Mouse (Mus musculus) lung, adult 2 months (tissue): ENCODE results near the gene Olfml2b. TPM values are rescaled to one million over a fixed set of nuclear protein-coding genes. Genes with fewer than 3 reads are reported as not detected.

Experiments used
- DNase-seq: peaks from one replicate; pipeline ENCODE4 v3.0.0; 2022
- H3K4me1 ChIP-seq: fragments of 200-500 bp; 2 replicates; pipeline ENCODE4 v1.6.1; 2011; ENCODE audit warnings: low read length; ENCODE audit not compliant: control insufficient read depth, insufficient read depth
- H3K4me3 ChIP-seq: fragments of 200-500 bp; replicated peaks from 2 replicates; pipeline ENCODE3; 2011; ENCODE audit warnings: low read depth, mild to moderate bottlenecking, control low read depth, low read length; ENCODE audit errors: extremely low read depth
- CTCF ChIP-seq: fragments of 200-500 bp; IDR thresholded peaks from 2 replicates; pipeline ENCODE4 v1.5.1; 2011; ENCODE audit warnings: mild to moderate bottlenecking, low read length, control low read depth; ENCODE audit not compliant: insufficient read depth
- POLR2A ChIP-seq: fragments of 200-500 bp; IDR thresholded peaks from 2 replicates; pipeline ENCODE4 v1.6.1; 2011; ENCODE audit warnings: low read depth, mild to moderate bottlenecking, control low read depth, low read length, borderline replicate concordance; ENCODE audit errors: extremely low read depth
- WGBS: fragments of 180-500 bp; shearing (Covaris S2); methylation state at CpG from one replicate; pipeline ENCODE4 v1.1.7; 2018; 5-methylcytosine and 5-hydroxymethylcytosine counted together
- polyA plus RNA-seq: library from polyadenylated mRNA; depleted of rRNA; stranded (reverse); fragments of >200 nt; gene quantifications from 2 replicates; pipeline ENCODE4 v1.2.3, GENCODE M21; 2012

Olfml2b gene
- polyA plus RNA-seq, 1 experiment, result 16.1 TPM

DNA sequence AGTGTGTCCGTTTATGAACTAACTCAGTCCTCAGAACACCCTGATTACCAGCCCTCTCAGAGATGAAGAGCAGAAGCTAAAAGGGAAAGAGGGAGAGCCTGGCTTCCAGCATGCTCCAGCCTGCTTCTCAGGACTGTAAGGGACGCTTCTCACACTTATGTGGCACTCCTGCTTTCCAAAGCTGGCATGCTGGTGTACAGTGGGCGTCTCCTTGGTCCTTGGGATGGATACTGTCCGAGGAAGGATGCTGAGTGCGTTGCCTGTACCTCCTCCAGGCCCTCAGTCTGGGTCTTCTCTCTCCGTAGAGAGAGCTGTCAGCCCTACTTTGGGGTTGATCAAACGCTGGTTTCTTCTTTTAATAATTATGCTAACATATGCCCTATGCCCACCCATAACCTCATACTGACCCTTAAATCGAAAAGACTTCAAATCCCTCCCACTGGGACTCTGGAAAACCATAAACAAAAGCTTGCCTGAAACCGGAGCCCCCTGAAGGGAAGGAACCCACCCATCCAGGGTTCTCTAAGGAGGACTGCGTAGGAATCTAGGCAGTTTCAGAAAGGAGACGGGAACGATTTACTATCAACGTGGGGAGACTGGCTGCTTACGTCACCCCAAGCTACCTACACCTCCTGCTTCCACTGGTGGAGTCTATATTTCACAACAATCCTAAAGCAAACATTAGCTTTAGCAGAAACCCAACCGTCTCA lies 1.7 kb downstream of the Olfml2b start:
- WGBS, result 50% methylated on average over 15 of the region's 15 CpGs
- DNase-seq, result no peak

GRCm38 (mm10) chr1:170646606-170647287 lies 2.4 kb downstream of the Olfml2b start:
- 58% methylated on average over 9 of the region's 9 CpGs for WGBS
- Histone ChIP-seq H3K4me3 (peak overlapping the region; percentile 10), H3K4me1 (no peaks in the 10 kb centered on the region)
- peak; percentile 21 for DNase-seq
- TF ChIP-seq CTCF, result no peak
- TF ChIP-seq POLR2A, result no peak

More for the DNA sequence above, 1.7 kb downstream of the Olfml2b start:
- no peak overlapping the region for H3K4me3 ChIP-seq
- H3K4me1 ChIP-seq, result no peaks in the 10 kb centered on the region
- TF ChIP-seq POLR2A, result no peak
- no peak for TF ChIP-seq CTCF

GRCm38 (mm10) chr1:170647381-170647780 lies 3.0 kb downstream of the Olfml2b start:
- 82% methylated on average over 7 of the region's 7 CpGs for WGBS

DNA sequence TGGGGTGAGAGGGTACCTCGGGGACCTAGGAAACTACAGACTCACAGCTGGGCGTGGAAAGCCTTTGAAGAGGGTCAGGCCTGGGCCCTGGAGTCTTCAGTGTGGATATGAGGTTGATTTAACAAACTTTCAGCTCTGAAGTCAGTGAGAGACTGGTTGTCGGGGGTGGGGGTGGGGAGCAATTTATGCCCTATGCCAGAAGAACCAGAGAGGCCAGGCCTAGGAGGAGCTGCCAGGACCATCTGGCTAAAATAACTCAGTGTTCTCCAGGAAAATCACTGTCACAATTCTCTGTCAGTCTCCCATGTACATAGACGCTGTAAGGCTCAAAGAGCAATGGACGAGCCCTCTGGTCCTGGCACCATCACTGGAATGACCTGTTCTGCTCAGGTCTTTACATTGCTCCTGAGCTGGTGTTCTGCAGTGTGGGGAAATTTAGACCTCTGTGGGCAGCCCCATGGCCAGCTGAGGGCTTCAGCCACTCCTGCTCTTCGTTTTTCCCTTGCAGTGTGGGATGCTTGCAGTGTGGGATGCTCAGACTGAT lies 3.7 kb downstream of the Olfml2b start:
- no peaks in the 10 kb centered on the region for H3K4me1 ChIP-seq
- 74% methylated on average over 6 of the region's 6 CpGs for WGBS

More at GRCm38 (mm10) chr1:170647381-170647780, 3.0 kb downstream of the Olfml2b start:
- Histone ChIP-seq H3K4me1 (no peaks in the 10 kb centered on the region), H3K4me3 (no peak overlapping the region)
- TF ChIP-seq CTCF, result no peak
- TF ChIP-seq POLR2A, result no peak
- no peak for DNase-seq

DNA sequence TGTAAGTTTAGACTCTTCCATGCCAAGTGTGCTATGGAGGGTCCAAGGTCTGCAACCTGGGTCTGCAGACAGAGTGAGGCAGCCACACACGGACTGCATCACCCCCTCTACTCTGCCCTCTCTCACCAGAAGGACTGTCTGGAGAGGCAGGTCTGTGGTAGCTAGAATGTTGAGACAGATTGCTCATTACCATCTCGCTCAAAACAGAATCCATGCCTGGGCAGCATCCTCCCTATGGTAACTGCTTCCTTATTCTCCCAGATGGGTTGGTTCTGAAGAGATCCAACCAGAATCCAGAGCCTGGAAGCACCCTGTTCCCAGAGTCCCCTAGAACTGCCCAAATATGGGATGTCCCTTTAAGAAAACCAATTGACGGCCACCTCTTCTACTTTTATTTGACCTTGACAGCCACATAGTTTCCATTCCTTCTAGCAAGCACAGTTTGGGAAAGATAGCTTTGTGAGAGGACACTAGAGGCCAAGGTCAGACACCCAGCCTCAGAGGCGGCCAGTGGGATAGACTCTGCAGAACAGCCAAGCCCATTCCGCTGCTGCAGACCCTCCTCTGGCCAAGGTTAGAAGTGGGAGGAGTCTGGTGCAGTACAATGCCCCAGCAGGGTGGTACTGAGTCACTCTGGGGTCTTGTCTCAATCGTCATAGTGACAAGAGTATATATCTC lies 6.9 kb downstream of the Olfml2b start:
- TF ChIP-seq POLR2A (no peak), CTCF (no peak)
- no peaks in the 10 kb centered on the region for H3K4me1 ChIP-seq
- no peak overlapping the region for H3K4me3 ChIP-seq
- 67% methylated on average over 6 of the region's 6 CpGs for WGBS
- no peak for DNase-seq

More for the DNA sequence above, 3.7 kb downstream of the Olfml2b start:
- H3K4me3 ChIP-seq, result no peak overlapping the region
- DNase-seq, result no peak
- TF ChIP-seq POLR2A, result no peak
- no peak for TF ChIP-seq CTCF

- TF ChIP-seq CTCF, result no peak
- TF ChIP-seq POLR2A, result no peak
- 64% methylated on average over 15 of the region's 15 CpGs for WGBS
These were observed 7.8 kb downstream of the Olfml2b start for GRCm38 (mm10) chr1:170651989-170652740.

GRCm38 (mm10) chr1:170655280-170655917 lies 11.1 kb downstream of the Olfml2b start:
- DNase-seq, result no peak
- no peak for TF ChIP-seq CTCF
- TF ChIP-seq POLR2A, result no peak
- Histone ChIP-seq H3K4me3 (no peak overlapping the region), H3K4me1 (no peaks in the 10 kb centered on the region)
- WGBS, result 65% methylated on average over 5 of the region's 5 CpGs

More at GRCm38 (mm10) chr1:170651989-170652740, 7.8 kb downstream of the Olfml2b start:
- Histone ChIP-seq H3K4me1 (no peaks in the 10 kb centered on the region), H3K4me3 (no peak overlapping the region)
- no peak for DNase-seq

DNA sequence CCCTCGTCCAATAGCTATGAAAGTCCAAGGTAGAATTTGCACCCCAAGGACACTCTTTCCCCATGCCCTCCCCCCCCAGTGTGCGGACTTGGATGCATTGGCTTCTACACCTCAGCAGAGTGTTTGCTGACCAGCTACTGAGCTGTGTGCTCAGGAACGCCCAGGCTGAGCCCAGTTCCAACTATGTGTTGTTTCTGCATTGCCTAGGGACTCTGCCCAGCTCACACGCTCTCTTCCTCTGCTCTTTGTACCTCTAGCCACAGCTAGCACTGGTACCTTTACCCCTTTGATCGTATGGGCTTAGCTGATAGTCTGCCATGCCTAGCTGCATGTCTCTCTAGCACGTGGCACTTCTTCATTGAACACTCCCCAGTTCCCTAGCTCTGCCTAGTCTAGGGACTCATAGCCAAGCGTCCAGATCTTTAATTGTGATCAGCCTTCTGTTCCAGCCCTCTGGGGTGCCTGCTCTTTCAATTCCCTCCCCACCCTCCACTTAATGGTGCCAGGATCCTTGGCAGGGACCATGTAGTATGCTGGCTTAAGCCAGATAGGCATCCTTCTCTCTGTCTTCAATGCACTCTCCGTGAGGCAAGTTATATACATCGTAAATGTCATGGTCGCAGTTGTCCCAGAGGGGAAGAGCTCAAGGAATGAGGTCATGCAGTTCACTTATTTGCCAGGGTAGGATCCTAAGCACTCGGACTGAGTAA lies 12.3 kb downstream of the Olfml2b start:
- H3K4me3 ChIP-seq, result no peak overlapping the region
- TF ChIP-seq CTCF (no peak), POLR2A (no peak)
- WGBS, result 68% methylated on average over 11 of the region's 11 CpGs
- H3K4me1 ChIP-seq, result no peaks in the 10 kb centered on the region
- DNase-seq, result no peak

DNA sequence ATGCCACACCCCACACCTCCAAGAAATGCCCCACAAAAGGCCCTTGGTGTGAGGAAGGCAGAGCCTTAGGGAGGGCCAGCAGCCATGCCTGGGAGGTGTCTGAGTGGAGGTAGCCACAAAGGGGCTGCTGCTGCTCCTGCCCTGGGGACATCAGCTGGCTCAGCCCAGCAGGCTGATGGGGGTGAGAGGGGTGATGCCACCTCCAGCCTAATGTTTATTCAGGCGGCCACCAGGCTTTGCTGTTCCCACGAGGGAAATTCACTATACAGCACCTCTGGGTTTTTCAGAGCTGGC lies 12.8 kb downstream of the Olfml2b start:
- Histone ChIP-seq H3K4me1 (no peaks in the 10 kb centered on the region), H3K4me3 (no peak overlapping the region)
- DNase-seq, result no peak
- 62% methylated on average over 2 of the region's 2 CpGs for WGBS
- no peak for TF ChIP-seq CTCF
- TF ChIP-seq POLR2A, result no peak
